Mouse (Mus musculus): Measurements from ENCODE around the gene Fosb. TPM values are rescaled to one million over a fixed set of nuclear protein-coding genes. Genes with fewer than 3 reads are reported as not detected.
A peak's percentile ranks its signal among the peaks of the same experiment; 100 is the strongest.

Fosb gene
- polyA plus RNA-seq, 2 experiments: 0.14 to 0.69 TPM

DNA sequence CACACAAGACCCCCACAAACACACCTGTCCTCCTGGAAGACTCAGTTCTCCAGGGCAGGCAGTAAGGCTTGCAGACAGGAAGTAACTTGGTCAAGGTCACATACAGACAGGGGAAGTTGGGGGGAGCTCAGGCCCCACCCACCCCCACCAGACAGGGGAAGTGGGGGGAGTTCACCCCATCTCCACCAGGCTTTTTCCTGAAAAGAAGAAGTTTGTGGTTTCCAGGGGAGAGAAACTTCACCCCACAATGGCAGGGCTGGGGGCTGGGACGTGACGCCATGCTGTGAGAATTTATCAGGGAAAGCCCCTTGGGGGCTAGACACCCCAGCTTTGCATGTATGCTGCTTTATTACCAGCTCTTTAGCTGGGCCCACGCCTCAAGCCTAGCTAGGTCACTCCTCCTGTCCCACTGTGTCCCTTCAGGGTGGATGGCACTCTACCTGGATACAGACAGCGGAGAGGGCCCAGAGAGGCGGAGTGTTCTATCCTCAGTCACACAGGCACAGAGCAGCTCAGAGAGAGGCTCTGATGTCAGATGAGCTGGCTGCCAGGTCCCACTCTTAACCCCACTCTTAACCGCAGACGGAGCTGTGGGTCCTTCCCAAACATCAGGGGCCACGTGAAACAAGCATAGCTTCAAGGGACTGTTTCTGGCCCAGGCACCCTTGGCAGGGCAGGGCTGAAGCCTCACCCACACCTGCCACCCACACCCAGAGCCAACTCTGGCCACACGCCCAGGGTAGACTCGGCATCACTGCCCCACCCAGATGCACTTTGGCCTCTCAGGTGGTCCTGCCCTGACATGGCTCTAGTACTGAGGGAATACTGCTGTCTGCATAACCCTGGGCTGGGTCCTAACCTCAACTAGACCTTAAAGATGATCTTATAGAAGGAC lies 43.7 kb downstream of the Fosb start:
- Histone ChIP-seq H3K9ac (ENCODE audit: low read depth, low read length, severe bottlenecking) (no peak overlapping the region), H3K27me3 (ENCODE audit: control insufficient read depth, insufficient read depth, low read length) (no peaks in the 10 kb centered on the region), H3K36me3 (ENCODE audit: control insufficient read depth, insufficient read depth, low read length) (peaks cover 55% of the 10 kb centered on the region), H3K4me1 (ENCODE audit: control insufficient read depth, insufficient read depth, low read length) (peaks cover 18% of the 10 kb centered on the region), H3K27ac (replicated peaks; ENCODE audit: low read depth, low read length) (no peak overlapping the region), H3K4me3 (replicated peaks; ENCODE audit: low read length) (no peak overlapping the region), H3K4me2 (replicated peaks; ENCODE audit: low read depth, low read length, severe bottlenecking) (no peak overlapping the region), H3K9me3 (ENCODE audit: control insufficient read depth, low read length) (no peaks in the 10 kb centered on the region)
- TF ChIP-seq POLR2A (IDR thresholded peaks at IDR 0.05; ENCODE audit: borderline replicate concordance, extremely low read depth, insufficient read depth, insufficient read length): no peak
- no peak for DNase-seq (ENCODE audit: low spot score)
- ATAC-seq (ENCODE audit: low FRiP score, low read depth): no peak
- WGBS: 76% methylated on average over 10 of the region's 10 CpGs

DNA sequence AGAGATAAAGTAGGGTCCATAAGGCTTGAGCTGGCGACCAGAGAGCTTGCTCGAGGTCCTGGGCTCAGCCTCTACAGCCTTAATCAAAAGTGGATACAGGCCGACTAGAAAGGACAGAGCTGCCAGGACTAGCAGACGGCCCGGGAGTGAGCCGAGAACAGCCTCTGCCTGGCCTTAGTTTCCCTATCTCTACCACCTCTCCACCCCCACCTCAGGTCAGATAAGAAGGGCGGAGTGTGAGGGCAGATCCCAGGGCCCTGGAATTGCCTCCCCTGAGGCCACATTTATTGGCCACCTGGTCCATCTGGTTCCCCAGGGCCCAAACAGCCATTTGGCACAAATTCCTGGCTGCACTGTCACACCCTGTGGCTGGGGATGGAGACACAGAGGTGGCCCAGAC lies 44.7 kb downstream of the Fosb start:
- DNase-seq (ENCODE audit: low spot score) (no peak), ATAC-seq (ENCODE audit: low FRiP score, low read depth) (no peak)
- H3K27ac ChIP-seq (replicated peaks; ENCODE audit: low read depth, low read length): no peak overlapping the region
- no peaks in the 10 kb centered on the region for H3K27me3 ChIP-seq (ENCODE audit: control insufficient read depth, insufficient read depth, low read length)
- no peak for TF ChIP-seq POLR2A (IDR thresholded peaks at IDR 0.05; ENCODE audit: borderline replicate concordance, extremely low read depth, insufficient read depth, insufficient read length)
- peaks cover 65% of the 10 kb centered on the region for H3K36me3 ChIP-seq (ENCODE audit: control insufficient read depth, insufficient read depth, low read length)
- H3K4me3 ChIP-seq (replicated peaks; ENCODE audit: low read length): no peak overlapping the region
- 57% methylated on average over 7 of the region's 7 CpGs for WGBS
- no peak overlapping the region for H3K9ac ChIP-seq (ENCODE audit: low read depth, low read length, severe bottlenecking)
- H3K9me3 ChIP-seq (ENCODE audit: control insufficient read depth, low read length): no peaks in the 10 kb centered on the region
- peaks cover 13% of the 10 kb centered on the region for H3K4me1 ChIP-seq (ENCODE audit: control insufficient read depth, insufficient read depth, low read length)
- no peak overlapping the region for H3K4me2 ChIP-seq (replicated peaks; ENCODE audit: low read depth, low read length, severe bottlenecking)

DNA sequence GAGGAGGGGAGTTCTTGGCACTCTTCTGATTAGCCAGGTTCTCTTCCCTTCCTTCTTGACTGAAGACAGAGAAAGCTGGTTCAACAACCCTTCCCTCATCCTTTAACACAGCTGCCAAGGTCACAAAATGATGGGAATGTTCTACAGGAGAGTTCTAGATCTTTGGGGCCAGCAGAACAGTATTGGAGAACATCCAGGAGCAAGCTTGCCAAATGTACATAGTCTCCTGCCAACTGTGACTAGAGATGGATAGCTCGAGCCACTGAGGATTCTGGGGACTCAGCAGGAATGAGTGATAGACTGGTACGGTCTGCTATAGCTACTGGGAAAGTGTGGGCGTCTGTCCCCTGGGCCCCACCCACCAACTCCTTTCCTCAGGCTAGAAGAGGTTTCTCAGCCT lies 51.5 kb downstream of the Fosb start:
- H3K36me3 ChIP-seq (ENCODE audit: control insufficient read depth, insufficient read depth, low read length): peaks cover 85% of the 10 kb centered on the region
- no peaks in the 10 kb centered on the region for H3K4me1 ChIP-seq (ENCODE audit: control insufficient read depth, insufficient read depth, low read length)
- H3K9ac ChIP-seq (ENCODE audit: low read depth, low read length, severe bottlenecking): no peak overlapping the region
- no peaks in the 10 kb centered on the region for H3K27me3 ChIP-seq (ENCODE audit: control insufficient read depth, insufficient read depth, low read length)
- H3K4me2 ChIP-seq (replicated peaks; ENCODE audit: low read depth, low read length, severe bottlenecking): no peak overlapping the region
- no peaks in the 10 kb centered on the region for H3K9me3 ChIP-seq (ENCODE audit: control insufficient read depth, low read length)
- ATAC-seq (ENCODE audit: low FRiP score, low read depth): no peak
- H3K27ac ChIP-seq (replicated peaks; ENCODE audit: low read depth, low read length): no peak overlapping the region
- no peak for TF ChIP-seq POLR2A (IDR thresholded peaks at IDR 0.05; ENCODE audit: borderline replicate concordance, extremely low read depth, insufficient read depth, insufficient read length)
- no peak for DNase-seq (ENCODE audit: low spot score)
- WGBS: 82% methylated on average over 3 of the region's 3 CpGs
- H3K4me3 ChIP-seq (replicated peaks; ENCODE audit: low read length): no peak overlapping the region

DNA sequence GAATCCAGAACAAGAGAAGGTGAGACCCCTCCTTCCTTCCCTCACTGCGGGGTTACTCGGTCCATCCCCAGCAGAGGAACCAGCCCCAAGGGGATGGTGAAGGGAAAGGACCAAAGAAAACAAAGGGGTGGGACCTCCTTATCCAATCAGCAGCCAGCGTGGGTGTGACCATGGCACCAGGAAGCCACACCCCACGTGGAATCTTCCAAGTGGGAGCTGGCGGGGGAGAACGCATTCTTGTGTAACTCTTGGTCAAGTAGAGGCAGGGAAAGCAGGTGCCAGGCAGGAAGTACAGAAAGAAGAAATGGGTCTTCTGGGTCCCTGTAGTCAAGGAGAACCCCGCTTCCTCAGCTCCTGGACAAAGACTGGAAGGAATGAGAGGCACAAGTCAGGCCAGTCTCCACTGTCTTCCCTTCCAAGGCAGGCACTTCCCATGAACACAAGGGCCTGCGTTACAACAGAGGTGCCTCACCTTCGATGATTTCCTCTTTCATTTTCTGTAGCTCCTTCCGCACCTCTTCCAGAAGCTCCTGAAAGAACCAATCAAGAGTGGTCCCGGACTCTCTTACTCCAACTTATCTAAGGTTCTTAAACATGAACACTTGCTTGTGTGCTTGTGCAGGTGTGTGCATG lies 52.3 kb downstream of the Fosb start:
- ATAC-seq (ENCODE audit: low FRiP score, low read depth) (peak; percentile 44; the same call in 1 of the 2 replicates), DNase-seq (ENCODE audit: low spot score) (peak; percentile 72)
- Histone ChIP-seq H3K9ac (ENCODE audit: low read depth, low read length, severe bottlenecking) (no peak overlapping the region), H3K27me3 (ENCODE audit: control insufficient read depth, insufficient read depth, low read length) (no peaks in the 10 kb centered on the region), H3K4me2 (replicated peaks; ENCODE audit: low read depth, low read length, severe bottlenecking) (no peak overlapping the region), H3K27ac (replicated peaks; ENCODE audit: low read depth, low read length) (no peak overlapping the region), H3K36me3 (ENCODE audit: control insufficient read depth, insufficient read depth, low read length) (peaks cover 77% of the 10 kb centered on the region), H3K4me3 (replicated peaks; ENCODE audit: low read length) (no peak overlapping the region), H3K9me3 (ENCODE audit: control insufficient read depth, low read length) (no peaks in the 10 kb centered on the region), H3K4me1 (ENCODE audit: control insufficient read depth, insufficient read depth, low read length) (no peaks in the 10 kb centered on the region)
- TF ChIP-seq POLR2A (IDR thresholded peaks at IDR 0.05; ENCODE audit: borderline replicate concordance, extremely low read depth, insufficient read depth, insufficient read length): no peak
- 40% methylated on average over 11 of the region's 11 CpGs for WGBS

DNA sequence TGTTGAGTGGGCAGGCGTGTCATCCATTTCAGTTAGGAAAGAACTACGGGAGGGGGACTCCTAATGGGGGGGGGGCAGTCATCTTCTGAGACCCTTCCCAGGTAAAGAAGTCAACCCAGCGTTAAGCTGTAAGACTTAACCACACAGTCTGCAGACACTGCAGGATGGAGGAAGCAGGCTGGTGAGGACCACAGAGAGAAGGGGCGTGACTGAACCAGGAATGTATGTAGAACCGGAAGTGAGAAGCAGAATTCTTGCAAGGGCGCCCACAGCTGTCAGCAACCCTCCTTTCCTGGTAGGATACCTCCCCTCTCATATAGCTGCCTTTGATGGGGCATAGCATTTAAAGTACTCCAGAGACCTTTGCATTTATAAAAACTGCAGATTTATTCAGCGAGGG lies 53.3 kb downstream of the Fosb start:
- no peak for ATAC-seq (ENCODE audit: low FRiP score, low read depth)
- Histone ChIP-seq H3K4me2 (replicated peaks; ENCODE audit: low read depth, low read length, severe bottlenecking) (no peak overlapping the region), H3K27me3 (ENCODE audit: control insufficient read depth, insufficient read depth, low read length) (no peaks in the 10 kb centered on the region), H3K4me1 (ENCODE audit: control insufficient read depth, insufficient read depth, low read length) (no peaks in the 10 kb centered on the region), H3K9ac (ENCODE audit: low read depth, low read length, severe bottlenecking) (no peak overlapping the region), H3K36me3 (ENCODE audit: control insufficient read depth, insufficient read depth, low read length) (peaks cover 67% of the 10 kb centered on the region), H3K4me3 (replicated peaks; ENCODE audit: low read length) (no peak overlapping the region), H3K27ac (replicated peaks; ENCODE audit: low read depth, low read length) (no peak overlapping the region), H3K9me3 (ENCODE audit: control insufficient read depth, low read length) (no peaks in the 10 kb centered on the region)
- DNase-seq (ENCODE audit: low spot score): no peak
- WGBS: 75% methylated on average over 7 of the region's 7 CpGs
- TF ChIP-seq POLR2A (IDR thresholded peaks at IDR 0.05; ENCODE audit: borderline replicate concordance, extremely low read depth, insufficient read depth, insufficient read length): no peak
